Mouse (Mus musculus): ENCODE results near the gene Zcchc4. TPM values are rescaled to one million over a fixed set of nuclear protein-coding genes. Genes with fewer than 3 reads are reported as not detected.
A peak's percentile ranks its signal among the peaks of the same experiment; 100 is the strongest.

The Zcchc4 gene
- polyA plus RNA-seq (2015; fragmentation: Nextera tagmentation; extraction: Ambion mirVana): 14.1 and 16.2 TPM in 2 replicates

GRCm38 (mm10) chr5:52775237-52775636, at the start of gene Zcchc4:
Gene Zcchc4, plus strand, starts transcription at chr5:52775409.
- Histone ChIP-seq H3K27me3 (ENCODE audit: control insufficient read depth, insufficient read depth, low read depth, low read length) (no peaks in the 10 kb centered on the region), H3K9me3 (ENCODE audit: control insufficient read depth, low read length) (no peaks in the 10 kb centered on the region), H3K4me2 (ENCODE audit: low read depth, low read length) (no peak within 1 kb of the TSS), H3K4me3 (ENCODE audit: low read length) (no peak within 1 kb of the TSS), H3K36me3 (ENCODE audit: control insufficient read depth, insufficient read depth, low read length) (peaks cover 4% of the 10 kb centered on the region; the same call in 1 of the 2 replicates), H3K9ac (ENCODE audit: low read length) (no peak within 1 kb of the TSS), H3K27ac (ENCODE audit: low read length) (no peak within 1 kb of the TSS), H3K4me1 (replicated peaks; ENCODE audit: control insufficient read depth, insufficient read depth, low read length) (no peaks in the 10 kb centered on the region)
- no peak for ATAC-seq (ENCODE audit: low read depth)
- 54% methylated on average over 8 of the region's 8 CpGs for WGBS

GRCm38 (mm10) chr5:52727747-52728146, 47.5 kb upstream of the Zcchc4 start:
- no peaks in the 10 kb centered on the region for H3K27me3 ChIP-seq (ENCODE audit: control insufficient read depth, insufficient read depth, low read depth, low read length)
- ATAC-seq (ENCODE audit: low read depth): no peak
- no peak overlapping the region for H3K4me2 ChIP-seq (ENCODE audit: low read depth, low read length)
- no peak overlapping the region for H3K9ac ChIP-seq (ENCODE audit: low read length)
- H3K4me3 ChIP-seq (ENCODE audit: low read length): no peak overlapping the region
- H3K27ac ChIP-seq (ENCODE audit: low read length): no peak overlapping the region
- no peaks in the 10 kb centered on the region for H3K4me1 ChIP-seq (replicated peaks; ENCODE audit: control insufficient read depth, insufficient read depth, low read length)
- no peaks in the 10 kb centered on the region for H3K9me3 ChIP-seq (ENCODE audit: control insufficient read depth, low read length)
- 69% methylated on average over 5 of the region's 5 CpGs for whole genome bisulfite sequencing
- no peaks in the 10 kb centered on the region for H3K36me3 ChIP-seq (ENCODE audit: control insufficient read depth, insufficient read depth, low read length)

- no peak overlapping the region for H3K27ac ChIP-seq (ENCODE audit: low read length)
- no peak overlapping the region for H3K9ac ChIP-seq (ENCODE audit: low read length)
- no peaks in the 10 kb centered on the region for H3K27me3 ChIP-seq (ENCODE audit: control insufficient read depth, insufficient read depth, low read depth, low read length)
- no peaks in the 10 kb centered on the region for H3K36me3 ChIP-seq (ENCODE audit: control insufficient read depth, insufficient read depth, low read length)
- no peak for ATAC-seq (ENCODE audit: low read depth)
- WGBS: 65% methylated on average over 4 of the region's 4 CpGs
- H3K4me2 ChIP-seq (ENCODE audit: low read depth, low read length): no peak overlapping the region
- H3K4me1 ChIP-seq (replicated peaks; ENCODE audit: control insufficient read depth, insufficient read depth, low read length): no peaks in the 10 kb centered on the region; the same call in 1 of the 2 replicates
- no peaks in the 10 kb centered on the region for H3K9me3 ChIP-seq (ENCODE audit: control insufficient read depth, low read length)
- H3K4me3 ChIP-seq (ENCODE audit: low read length): no peak overlapping the region
Observed at GRCm38 (mm10) chr5:52732811-52733210, 42.4 kb upstream of the Zcchc4 start.

GRCm38 (mm10) chr5:52736046-52736445, 39.2 kb upstream of the Zcchc4 start:
- Histone ChIP-seq H3K4me2 (ENCODE audit: low read depth, low read length) (no peak overlapping the region), H3K4me1 (replicated peaks; ENCODE audit: control insufficient read depth, insufficient read depth, low read length) (no peaks in the 10 kb centered on the region; the same call in 1 of the 2 replicates), H3K4me3 (ENCODE audit: low read length) (no peak overlapping the region), H3K27ac (ENCODE audit: low read length) (no peak overlapping the region), H3K36me3 (ENCODE audit: control insufficient read depth, insufficient read depth, low read length) (no peaks in the 10 kb centered on the region), H3K27me3 (ENCODE audit: control insufficient read depth, insufficient read depth, low read depth, low read length) (no peaks in the 10 kb centered on the region), H3K9ac (ENCODE audit: low read length) (no peak overlapping the region), H3K9me3 (ENCODE audit: control insufficient read depth, low read length) (no peaks in the 10 kb centered on the region)
- ATAC-seq (ENCODE audit: low read depth): peak; percentile 36; the same call in 1 of the 2 replicates
- 58% methylated on average over 3 of the region's 3 CpGs for WGBS

GRCm38 (mm10) chr5:52741391-52742111, 33.7 kb upstream of the Zcchc4 start, which contains the start of gene Pi4k2b:
Gene Pi4k2b, plus strand, starts transcription at chr5:52741574.
- Histone ChIP-seq H3K36me3 (ENCODE audit: control insufficient read depth, insufficient read depth, low read length) (no peaks in the 10 kb centered on the region), H3K4me1 (replicated peaks; ENCODE audit: control insufficient read depth, insufficient read depth, low read length) (peaks cover 10% of the 10 kb centered on the region), H3K4me2 (ENCODE audit: low read depth, low read length) (peak within 1 kb of the TSS; percentile 66), H3K9ac (ENCODE audit: low read length) (peak within 1 kb of the TSS; percentile 89), H3K27me3 (ENCODE audit: control insufficient read depth, insufficient read depth, low read depth, low read length) (no peaks in the 10 kb centered on the region), H3K4me3 (ENCODE audit: low read length) (peak within 1 kb of the TSS; percentile 86), H3K27ac (ENCODE audit: low read length) (peak within 1 kb of the TSS; percentile 92), H3K9me3 (ENCODE audit: control insufficient read depth, low read length) (no peaks in the 10 kb centered on the region)
- under 1% methylated on average over 59 of the region's 75 CpGs for WGBS
- peak; percentile 96 for ATAC-seq (ENCODE audit: low read depth)

GRCm38 (mm10) chr5:52742112-52742813, 32.9 kb upstream of the Zcchc4 start:
- Histone ChIP-seq H3K27me3 (ENCODE audit: control insufficient read depth, insufficient read depth, low read depth, low read length) (no peaks in the 10 kb centered on the region), H3K4me3 (ENCODE audit: low read length) (peak overlapping the region; percentile 86), H3K4me1 (replicated peaks; ENCODE audit: control insufficient read depth, insufficient read depth, low read length) (peaks cover 11% of the 10 kb centered on the region), H3K36me3 (ENCODE audit: control insufficient read depth, insufficient read depth, low read length) (no peaks in the 10 kb centered on the region), H3K4me2 (ENCODE audit: low read depth, low read length) (peak overlapping the region; percentile 66), H3K27ac (ENCODE audit: low read length) (peak overlapping the region; percentile 92), H3K9me3 (ENCODE audit: control insufficient read depth, low read length) (no peaks in the 10 kb centered on the region), H3K9ac (ENCODE audit: low read length) (peak overlapping the region; percentile 89)
- 1% methylated on average over 17 of the region's 17 CpGs for WGBS
- ATAC-seq (ENCODE audit: low read depth): 0 out of 2 replicates have a peak, but pooled peaks have one; percentile 30

GRCm38 (mm10) chr5:52743231-52743630, 32.0 kb upstream of the Zcchc4 start:
- Histone ChIP-seq H3K9me3 (ENCODE audit: control insufficient read depth, low read length) (no peaks in the 10 kb centered on the region), H3K27me3 (ENCODE audit: control insufficient read depth, insufficient read depth, low read depth, low read length) (no peaks in the 10 kb centered on the region), H3K9ac (ENCODE audit: low read length) (no peak overlapping the region), H3K4me2 (ENCODE audit: low read depth, low read length) (peak overlapping the region; percentile 66), H3K4me3 (ENCODE audit: low read length) (peak overlapping the region; percentile 86), H3K27ac (ENCODE audit: low read length) (peak overlapping the region; percentile 17; the same call in 1 of the 2 replicates), H3K4me1 (replicated peaks; ENCODE audit: control insufficient read depth, insufficient read depth, low read length) (peaks cover 16% of the 10 kb centered on the region), H3K36me3 (ENCODE audit: control insufficient read depth, insufficient read depth, low read length) (no peaks in the 10 kb centered on the region)
- 38% methylated on average over 4 of the region's 4 CpGs for WGBS
- no peak for ATAC-seq (ENCODE audit: low read depth)

- no peaks in the 10 kb centered on the region for H3K27me3 ChIP-seq (ENCODE audit: control insufficient read depth, insufficient read depth, low read depth, low read length)
- H3K27ac ChIP-seq (ENCODE audit: low read length): no peak overlapping the region
- no peak overlapping the region for H3K4me3 ChIP-seq (ENCODE audit: low read length)
- H3K36me3 ChIP-seq (ENCODE audit: control insufficient read depth, insufficient read depth, low read length): 0 out of 2 replicates have a peak, but pooled peaks cover 2% of the 10 kb centered on the region
- H3K4me1 ChIP-seq (replicated peaks; ENCODE audit: control insufficient read depth, insufficient read depth, low read length): peaks cover 19% of the 10 kb centered on the region
- ATAC-seq (ENCODE audit: low read depth): no peak
- H3K4me2 ChIP-seq (ENCODE audit: low read depth, low read length): no peak overlapping the region
- no peak overlapping the region for H3K9ac ChIP-seq (ENCODE audit: low read length)
- no peaks in the 10 kb centered on the region for H3K9me3 ChIP-seq (ENCODE audit: control insufficient read depth, low read length)
Observed at GRCm38 (mm10) chr5:52746920-52747319, 28.3 kb upstream of the Zcchc4 start.

- no peak overlapping the region for H3K4me3 ChIP-seq (ENCODE audit: low read length)
- H3K9ac ChIP-seq (ENCODE audit: low read length): no peak overlapping the region
- no peak overlapping the region for H3K27ac ChIP-seq (ENCODE audit: low read length)
- peak; percentile 90 for ATAC-seq (ENCODE audit: low read depth)
- 58% methylated on average over 5 of the region's 5 CpGs for WGBS
- H3K9me3 ChIP-seq (ENCODE audit: control insufficient read depth, low read length): no peaks in the 10 kb centered on the region
- H3K36me3 ChIP-seq (ENCODE audit: control insufficient read depth, insufficient read depth, low read length): peaks cover 11% of the 10 kb centered on the region
- H3K4me1 ChIP-seq (replicated peaks; ENCODE audit: control insufficient read depth, insufficient read depth, low read length): peaks cover 14% of the 10 kb centered on the region
- H3K27me3 ChIP-seq (ENCODE audit: control insufficient read depth, insufficient read depth, low read depth, low read length): no peaks in the 10 kb centered on the region
- no peak overlapping the region for H3K4me2 ChIP-seq (ENCODE audit: low read depth, low read length)
Observed at GRCm38 (mm10) chr5:52748732-52749131, 26.5 kb upstream of the Zcchc4 start.

Measured in lung, embryonic 16.5 days (tissue).